Mouse (Mus musculus) adrenal gland, adult 18-20 months (tissue): ENCODE data around the gene Pnmt. TPM values are rescaled to one million over a fixed set of nuclear protein-coding genes. Genes with fewer than 3 reads are reported as not detected.

Experiments used
- DNase-seq, 2 experiments: peaks; one replicate each; pipeline ENCODE4 v3.0.0; 2021 to 2022; ENCODE audit warnings: low spot score in 2 of 2
- total RNA-seq, 2 experiments: library from RNA; stranded (reverse); gene quantifications; 1 replicate in 1 of 2; 2 replicates in 1 of 2; pipeline ENCODE4 v1.2.3; 2021

Pnmt gene
- total RNA-seq, 2 experiments from 2014 or later, result 313 to 497 TPM

GRCm38 (mm10) chr11:98412797-98413301 lies 26.6 kb downstream of the Pnmt start:
- no peak for DNase-seq

- no peak for DNase-seq
Measured at GRCm38 (mm10) chr11:98413731-98414130, 27.5 kb downstream of the Pnmt start.

GRCm38 (mm10) chr11:98414162-98414561 lies 27.9 kb downstream of the Pnmt start:
- DNase-seq, result no peak

GRCm38 (mm10) chr11:98417074-98417473 lies 30.8 kb downstream of the Pnmt start:
- DNase-seq, result no peak

GRCm38 (mm10) chr11:98418273-98418672 lies 32.0 kb downstream of the Pnmt start:
- DNase-seq, result no peak

- no peak for DNase-seq
Measured at GRCm38 (mm10) chr11:98418939-98419547, 32.8 kb downstream of the Pnmt start.

- DNase-seq, result no peak
Measured at GRCm38 (mm10) chr11:98426592-98426991, 40.3 kb downstream of the Pnmt start.

GRCm38 (mm10) chr11:98428436-98428835 lies 42.2 kb downstream of the Pnmt start:
- DNase-seq, result no peak

- no peak for DNase-seq
Measured at GRCm38 (mm10) chr11:98431743-98432502, 45.7 kb downstream of the Pnmt start.

- DNase-seq, result no peak
Measured at GRCm38 (mm10) chr11:98435723-98436122, 49.5 kb downstream of the Pnmt start.

- DNase-seq, result no peak
Measured at GRCm38 (mm10) chr11:98437441-98437840, 51.2 kb downstream of the Pnmt start.

Other genes with a start within 250 kb of the Pnmt start
- gene Fbxl20, start 236.0 kb upstream of the Pnmt start, total RNA-seq, result 10 to 100 TPM; 21.6 to 27.7 TPM
- 10 to 100 TPM; 41.4 to 66.1 TPM for gene Med1, start 193.2 kb upstream of the Pnmt start, total RNA-seq
- 10 to 100 TPM; 39.2 to 45.6 TPM for gene Cdk12, start 183.4 kb upstream of the Pnmt start, total RNA-seq
- gene Neurod2, start 56.8 kb upstream of the Pnmt start, total RNA-seq, result not detected
- gene Ppp1r1b, start 38.0 kb upstream of the Pnmt start, total RNA-seq, result under 1 TPM; 0.27 to 0.32 TPM
- 10 to 100 TPM; 23.4 to 24.4 TPM for gene Stard3, start 28.1 kb upstream of the Pnmt start, total RNA-seq
- gene Tcap, start 2.6 kb upstream of the Pnmt start, total RNA-seq, result 1 to 10 TPM in 1 of 2 experiments, not detected in 1; 3.5 TPM
- 1 to 10 TPM; 5.3 to 6.2 TPM for gene Pgap3, start 14.0 kb downstream of the Pnmt start, total RNA-seq
- 1 to 10 TPM; 2.5 to 3.4 TPM for gene Erbb2, start 26.0 kb downstream of the Pnmt start, total RNA-seq
- gene Mien1, start 52.5 kb downstream of the Pnmt start, total RNA-seq, result 10 to 100 TPM; 89.5 to 94.5 TPM
- gene Grb7, start 59.9 kb downstream of the Pnmt start, total RNA-seq, result under 1 TPM; 0.30 to 0.61 TPM
- gene Ikzf3, start 159.6 kb downstream of the Pnmt start, total RNA-seq, result under 1 TPM; 0.46 to 0.86 TPM
- under 1 TPM; 0.22 to 0.43 TPM for gene Zpbp2, start 164.6 kb downstream of the Pnmt start, total RNA-seq
- gene Ormdl3, start 200.9 kb downstream of the Pnmt start, total RNA-seq, result 100 to 1,000 TPM; 118 to 184 TPM
- not detected for gene Lrrc3c, start 211.8 kb downstream of the Pnmt start, total RNA-seq
- 10 to 100 TPM; 10.4 to 11.6 TPM for gene Gm12355, start 239.2 kb downstream of the Pnmt start, total RNA-seq
- 10 to 100 TPM; 15.6 to 19.6 TPM for gene Gsdma3, start 239.9 kb downstream of the Pnmt start, total RNA-seq